Mouse (Mus musculus): ENCODE data around the gene C1qtnf4.

DNA sequence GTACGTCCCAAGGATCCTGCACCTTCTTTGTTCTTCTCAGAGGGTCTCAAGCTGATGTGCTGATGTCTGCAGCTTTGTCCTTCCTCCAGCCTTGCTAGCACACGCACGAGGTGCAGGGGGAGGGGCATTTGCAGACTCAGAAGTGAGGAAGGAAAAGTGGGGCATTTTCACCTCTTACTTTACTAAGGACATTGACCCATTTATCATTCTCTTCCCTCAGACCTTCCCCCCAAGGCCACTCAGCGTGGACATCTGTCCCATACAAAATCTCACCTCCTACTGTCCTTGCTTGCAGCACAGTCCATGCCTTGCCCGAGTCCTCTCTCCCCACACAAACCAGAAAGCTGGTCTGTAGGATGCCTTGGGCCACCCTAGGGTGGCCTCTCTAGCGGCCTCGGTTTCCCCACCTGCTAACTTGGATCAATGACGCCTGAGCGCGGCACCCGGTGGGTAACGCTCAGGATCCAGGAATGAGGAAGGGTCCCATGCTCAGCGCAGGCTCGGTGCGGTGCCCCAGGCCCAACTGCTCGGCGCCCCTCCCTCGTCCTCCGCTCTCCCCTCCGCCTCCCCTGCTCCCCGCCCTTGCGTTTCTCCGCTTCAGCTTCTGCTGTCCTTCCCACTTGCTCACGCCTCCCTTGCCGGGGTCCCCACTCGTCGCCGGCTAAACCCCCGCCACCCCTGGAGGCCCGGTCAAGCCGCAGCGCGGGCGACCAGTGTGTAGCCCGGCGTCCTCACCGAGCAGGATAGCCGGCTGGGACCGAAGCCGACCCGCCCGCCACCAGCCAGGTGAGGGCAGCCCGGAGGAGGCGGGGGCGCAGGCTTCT, at the start of gene C1qtnf4:
- no peak for TF ChIP-seq CTCF (IDR thresholded peaks at IDR 0.05; ENCODE audit: low read depth, low read length)
- no peak for TF ChIP-seq POLR2A (IDR thresholded peaks at IDR 0.05; ENCODE audit: borderline replicate concordance, low read depth, low read length)

Measured in bone marrow macrophage, adult 2 months (primary cell).